Mouse (Mus musculus) testis, adult 2 months (tissue): ENCODE measurements around the gene Comt. TPM values are rescaled to one million over a fixed set of nuclear protein-coding genes. Genes with fewer than 3 reads are reported as not detected.

Source experiments
- H3K27ac ChIP-seq: fragments of 200-500 bp; 2 replicates; pipeline ENCODE4 v1.5.1; 2012; ENCODE audit warnings: low read depth, low read length; ENCODE audit not compliant: control insufficient read depth, insufficient read depth
- H3K27me3 ChIP-seq: fragments of 200-500 bp; 2 replicates; pipeline ENCODE4 v1.6.1; 2012; ENCODE audit warnings: mild to moderate bottlenecking, low read length, moderate library complexity; ENCODE audit not compliant: control insufficient read depth, insufficient read depth
- H3K36me3 ChIP-seq: fragments of 200-500 bp; 2 replicates; pipeline ENCODE4 v1.6.1; 2012; ENCODE audit warnings: mild to moderate bottlenecking, low read length; ENCODE audit not compliant: control insufficient read depth, insufficient read depth
- H3K4me1 ChIP-seq: fragments of 200-500 bp; 2 replicates; pipeline ENCODE4 v1.6.1; 2012; ENCODE audit warnings: low read length; ENCODE audit not compliant: control insufficient read depth, insufficient read depth
- H3K4me3 ChIP-seq: fragments of 200-500 bp; 2 replicates; pipeline ENCODE4 v1.5.1; 2012; ENCODE audit warnings: low read depth, mild to moderate bottlenecking, low read length, moderate library complexity, mixed read lengths; ENCODE audit not compliant: control insufficient read depth
- CTCF ChIP-seq: fragments of 200-500 bp; IDR thresholded peaks from 2 replicates; pipeline ENCODE4 v1.5.1; 2012; ENCODE audit warnings: low read depth, mild to moderate bottlenecking, inconsistent platforms, low read length, moderate library complexity; ENCODE audit not compliant: control insufficient read depth, insufficient read depth, insufficient replicate concordance
- POLR2A ChIP-seq: fragments of 200-500 bp; IDR thresholded peaks from 2 replicates; pipeline ENCODE4 v1.6.1; 2012; ENCODE audit warnings: low read depth, mild to moderate bottlenecking, inconsistent platforms, low read length, moderate library complexity; ENCODE audit not compliant: control insufficient read depth
- polyA plus RNA-seq: library from polyadenylated mRNA; depleted of rRNA; stranded (reverse); fragments of >200 nt; gene quantifications from 2 replicates; pipeline ENCODE4 v1.2.3, GENCODE M21; 2012

Gene Comt
- polyA plus RNA-seq, 1 experiment = 12.2 TPM

GRCm38 (mm10) chr16:18392469-18393426 is 33.9 kb downstream of the Comt start:
- H3K27ac ChIP-seq = peak overlapping the region; percentile 56
- H3K27me3 ChIP-seq = no peaks in the 10 kb centered on the region
- peak; percentile 30; the same call in 1 of the 2 replicates for TF ChIP-seq CTCF
- TF ChIP-seq POLR2A = peak; percentile 35; the same call in 1 of the 2 replicates

GRCm38 (mm10) chr16:18391728-18392127 is 34.9 kb downstream of the Comt start:
- Histone ChIP-seq H3K27me3 (no peaks in the 10 kb centered on the region), H3K27ac (no peak overlapping the region), H3K4me1 (peaks cover 8% of the 10 kb centered on the region), H3K4me3 (no peak overlapping the region), H3K36me3 (no peaks in the 10 kb centered on the region)
- TF ChIP-seq POLR2A (no peak), CTCF (no peak)

More at GRCm38 (mm10) chr16:18392469-18393426, 33.9 kb downstream of the Comt start:
- Histone ChIP-seq H3K36me3 (no peaks in the 10 kb centered on the region), H3K4me1 (peaks cover 8% of the 10 kb centered on the region), H3K4me3 (peak overlapping the region; percentile 83)

- no peaks in the 10 kb centered on the region for H3K36me3 ChIP-seq
- peaks cover 8% of the 10 kb centered on the region for H3K4me1 ChIP-seq
- H3K27ac ChIP-seq = no peak overlapping the region
- H3K27me3 ChIP-seq = no peaks in the 10 kb centered on the region
- H3K4me3 ChIP-seq = no peak overlapping the region
- TF ChIP-seq CTCF (no peak), POLR2A (no peak)
Measured at GRCm38 (mm10) chr16:18391127-18391526, 35.5 kb downstream of the Comt start.

- H3K36me3 ChIP-seq = no peaks in the 10 kb centered on the region
- no peak overlapping the region; the same call in 1 of the 2 replicates for H3K27ac ChIP-seq
- peaks cover 8% of the 10 kb centered on the region for H3K4me1 ChIP-seq
- H3K4me3 ChIP-seq = no peak overlapping the region
- H3K27me3 ChIP-seq = no peaks in the 10 kb centered on the region
- TF ChIP-seq CTCF (no peak), POLR2A (no peak)
Measured at GRCm38 (mm10) chr16:18390399-18390798, 36.3 kb downstream of the Comt start.

GRCm38 (mm10) chr16:18388583-18389435 is 37.8 kb downstream of the Comt start:
- Histone ChIP-seq H3K27ac (no peak overlapping the region), H3K36me3 (no peaks in the 10 kb centered on the region), H3K4me1 (peaks cover 8% of the 10 kb centered on the region), H3K4me3 (no peak overlapping the region), H3K27me3 (no peaks in the 10 kb centered on the region)
- TF ChIP-seq POLR2A (no peak), CTCF (no peak)

GRCm38 (mm10) chr16:18387704-18388582 is 38.7 kb downstream of the Comt start:
- TF ChIP-seq CTCF = no peak
- no peak for TF ChIP-seq POLR2A
- H3K27ac ChIP-seq = no peak overlapping the region
- H3K27me3 ChIP-seq = no peaks in the 10 kb centered on the region
- peaks cover 4% of the 10 kb centered on the region for H3K4me1 ChIP-seq
- H3K4me3 ChIP-seq = no peak overlapping the region
- H3K36me3 ChIP-seq = no peaks in the 10 kb centered on the region
